In the genomic region with DNA sequence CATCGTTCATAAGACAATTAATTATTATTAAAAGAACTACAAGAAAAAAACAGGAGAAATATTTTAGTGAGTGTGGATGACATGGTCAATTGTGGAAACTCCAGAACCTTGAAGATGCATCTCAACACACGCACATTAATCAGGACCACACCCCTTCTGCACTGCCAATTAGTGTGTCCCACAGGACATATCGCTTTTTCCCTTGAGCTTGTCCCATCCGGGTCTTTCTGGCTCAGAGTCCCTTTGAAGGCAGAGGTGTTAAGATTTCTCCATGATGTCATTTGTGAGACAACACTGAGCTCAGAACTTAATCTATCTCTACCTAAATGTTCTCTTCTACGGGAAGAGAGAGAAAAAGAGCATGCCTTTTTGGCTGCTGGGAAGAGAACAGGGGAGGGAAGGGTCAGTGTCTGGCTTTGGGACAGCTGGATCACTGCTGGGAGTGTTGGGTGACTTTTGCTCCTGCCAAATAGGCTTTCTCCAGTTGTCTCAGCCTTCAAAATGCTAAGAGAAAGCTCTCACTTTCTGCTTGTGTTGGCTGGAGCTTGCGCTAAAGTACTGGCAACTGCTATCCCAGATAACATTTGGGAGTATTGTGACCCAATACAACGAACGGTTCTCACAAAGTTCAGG, we compare ENCODE assay signal across 15 mouse cellular contexts.
DNase-seq lines count a peak whose midpoint lies in the region; TF ChIP-seq lines count a peak whose summit lies in the region.
"Had no signal": no experiment of that assay in that cellular context is flagged by ENCODE, and none has a peak within 500 bp of the region (broad histone marks: within the 10 kb centered on the region; RNA-seq: fewer than 3 reads in every experiment).

No protein-coding gene starts in this region.

- H3K4me1 ChIP-seq in lung, adult 2 months (ENCODE audit: control insufficient read depth, insufficient read depth, low read length), result no peaks in the 10 kb centered on the region; the same call in 1 of the 2 replicates
- H3K4me1 ChIP-seq: embryonic facial prominence, embryonic 12.5 days; hindbrain, embryonic 12.5 days; limb, embryonic 13.5 days; midbrain, embryonic 10.5 days; neural tube, embryonic 13.5 days had no signal

- intact Hi-C loops in heart, postnatal 25 days (cut with DNase I), result no loop called here

- peak; percentile 37 for DNase-seq in adrenal gland, postnatal 14 days
- DNase-seq in adrenal gland, adult 8-10 months, result no peak
- DNase-seq in lung, adult 18-20 months, result peak; percentile 16 to 17
- no peak for DNase-seq in lung, adult 2 months
- peak; percentile 60 for DNase-seq in heart, postnatal 25 days (ENCODE audit: low spot score)
- peak; percentile 44 for DNase-seq in skeletal muscle tissue, adult 2 months (ENCODE audit: low read depth, low spot score)
- no peak for DNase-seq in spleen, postnatal 36 days (ENCODE audit: low spot score in 2 of 2)
- no peak for DNase-seq in urinary bladder, postnatal 25 days (ENCODE audit: low spot score)
- DNase-seq: cerebellum, adult 18-20 months; thymus, adult 18-20 months had no signal

- no peak overlapping the region for H3K4me3 ChIP-seq in lung, adult 2 months (replicated peaks; ENCODE audit: extremely low read depth, low read depth, low read length)
- H3K4me3 ChIP-seq: embryonic facial prominence, embryonic 12.5 days; hindbrain, embryonic 12.5 days; limb, embryonic 13.5 days; midbrain, embryonic 10.5 days; neural tube, embryonic 13.5 days had no signal

- TF ChIP-seq CTCF in lung, adult 2 months (IDR thresholded peaks at IDR 0.05; ENCODE audit: insufficient read depth, low read length), result no peak

- TF ChIP-seq POLR2A in lung, adult 2 months (IDR thresholded peaks at IDR 0.05; ENCODE audit: borderline replicate concordance, extremely low read depth, low read depth, low read length), result no peak

- 51% methylated on average over 8 of the region's 8 CpGs for WGBS in lung, adult 2 months

Comparison
In these comparisons a context has a peak if more than half of its experiments do, and no peak if none do; other contexts are left out.
1. DNase-seq: peak in adrenal gland, postnatal 14 days (single experiment), lung, adult 18-20 months (2 of 2), heart, postnatal 25 days (single experiment) and skeletal muscle tissue, adult 2 months (single experiment); none in adrenal gland, adult 8-10 months (single experiment), lung, adult 2 months (single experiment), spleen, postnatal 36 days (0 of 2) and urinary bladder, postnatal 25 days (single experiment).